Mouse (Mus musculus) adrenal gland, adult 10 weeks (tissue): ENCODE data around the gene Chmp3. TPM values are rescaled to one million over a fixed set of nuclear protein-coding genes. Genes with fewer than 3 reads are reported as not detected.

ENCODE experiments used
- polyA plus RNA-seq: library from polyadenylated mRNA; stranded (reverse); fragments of 350-450 nt; fragmentation: Illumina TruSeq; extraction: RNeasy Lipid Tissue Mini Kit (QIAGEN cat#74804); gene quantifications from one replicate; pipeline ENCODE4 v1.2.3, GENCODE M21; 2014; ENCODE audit warnings: low read depth, low replicate concordance

The Chmp3 gene
- polyA plus RNA-seq = 281 TPM

GRCm38 (mm10) chr6:71543686-71544499, at the start of gene Chmp3:
TSS of gene Chmp3 (plus strand) at chr6:71543797.

Other genes starting within 250 kb of the Chmp3 start
- gene Smyd1, start 221.6 kb upstream of the Chmp3 start, polyA plus RNA-seq = 2.7 TPM
- not detected for gene Cd8b1, start 221.0 kb upstream of the Chmp3 start, polyA plus RNA-seq
- gene Cd8a, start 170.4 kb upstream of the Chmp3 start, polyA plus RNA-seq = not detected
- 295 TPM for gene Rmnd5a, start 103.2 kb upstream of the Chmp3 start, polyA plus RNA-seq
- 134 TPM for gene Rnf103, start 49.9 kb upstream of the Chmp3 start, polyA plus RNA-seq
- gene Kdm3a, start 89.2 kb downstream of the Chmp3 start, polyA plus RNA-seq = 65.4 TPM
- gene Reep1, start 163.8 kb downstream of the Chmp3 start, polyA plus RNA-seq = 15.3 TPM